Mouse (Mus musculus) midbrain, embryonic 12.5 days (tissue): ENCODE data around the gene Nlrc5. TPM values are rescaled to one million over a fixed set of nuclear protein-coding genes. Genes with fewer than 3 reads are reported as not detected.

ENCODE experiments used
- ATAC-seq: fragments of 200-750 bp; cut with Nextera tagmentation; 2 replicates; pipeline ENCODE4 v1.8.0; 2017; ENCODE audit warnings: low read depth, moderate TSS enrichment, moderate library complexity; ENCODE audit not compliant: low FRiP score
- H3K27ac ChIP-seq: fragments of 300-500 bp; sonication (generic); replicated peaks from 2 replicates; pipeline ENCODE4 v1.5.1; 2016; ENCODE audit warnings: mild to moderate bottlenecking
- H3K27me3 ChIP-seq: fragments of 300-500 bp; sonication (generic); 2 replicates; pipeline ENCODE4 v1.6.1; 2016; ENCODE audit warnings: mild to moderate bottlenecking
- H3K36me3 ChIP-seq: fragments of 300-500 bp; sonication (generic); 2 replicates; pipeline ENCODE4 v1.6.1; 2016
- H3K4me1 ChIP-seq: fragments of 300-500 bp; sonication (generic); 2 replicates; pipeline ENCODE4 v1.6.1; 2016
- H3K4me2 ChIP-seq: fragments of 300-500 bp; sonication (generic); replicated peaks from 2 replicates; pipeline ENCODE4 v1.6.1; 2016; ENCODE audit warnings: mild to moderate bottlenecking, moderate library complexity
- H3K4me3 ChIP-seq: fragments of 300-500 bp; sonication (generic); 2 replicates; pipeline ENCODE4 v1.5.1; 2016; ENCODE audit warnings: mild to moderate bottlenecking
- H3K9ac ChIP-seq: fragments of 300-500 bp; sonication (generic); replicated peaks from 2 replicates; pipeline ENCODE4 v1.6.1; 2016; ENCODE audit warnings: mild to moderate bottlenecking, moderate library complexity
- H3K9me3 ChIP-seq: fragments of 300-500 bp; sonication (generic); 2 replicates; pipeline ENCODE4 v1.6.1; 2016; ENCODE audit warnings: mild to moderate bottlenecking
- WGBS: fragments of 180-500 bp; shearing (Covaris S2); methylation state at CpG from one replicate; pipeline ENCODE4 v1.1.7; 2016; 5-methylcytosine and 5-hydroxymethylcytosine counted together
- polyA plus RNA-seq: library from polyadenylated mRNA; unstranded; fragments of >200 nt; fragmentation: Nextera tagmentation; extraction: Ambion mirVana; gene quantifications from 2 replicates; pipeline ENCODE4 v1.2.1, GENCODE M21; 2016

Nlrc5 gene
- polyA plus RNA-seq, 1 experiment from 2014 or later = 0.09 TPM

- no peak overlapping the region for H3K4me2 ChIP-seq
- H3K36me3 ChIP-seq = no peaks in the 10 kb centered on the region
- peaks cover 15% of the 10 kb centered on the region for H3K27me3 ChIP-seq
- H3K27ac ChIP-seq = no peak overlapping the region
- H3K4me1 ChIP-seq = no peaks in the 10 kb centered on the region
- no peak overlapping the region for H3K4me3 ChIP-seq
- 85% methylated on average over 4 of the region's 4 CpGs for WGBS
- no peak overlapping the region for H3K9ac ChIP-seq
- no peaks in the 10 kb centered on the region for H3K9me3 ChIP-seq
- no peak for ATAC-seq
These were observed 5.7 kb upstream of the Nlrc5 start for GRCm38 (mm10) chr8:94428420-94428819.

GRCm38 (mm10) chr8:94429376-94429775 is 4.8 kb upstream of the Nlrc5 start:
- no peak for ATAC-seq
- Histone ChIP-seq H3K4me2 (no peak overlapping the region), H3K27me3 (peaks cover 25% of the 10 kb centered on the region), H3K27ac (no peak overlapping the region), H3K9me3 (no peaks in the 10 kb centered on the region), H3K4me3 (no peak overlapping the region), H3K4me1 (peaks cover 6% of the 10 kb centered on the region; the same call in 1 of the 2 replicates), H3K36me3 (no peaks in the 10 kb centered on the region), H3K9ac (no peak overlapping the region)
- 78% methylated on average over 7 of the region's 7 CpGs for WGBS

DNA sequence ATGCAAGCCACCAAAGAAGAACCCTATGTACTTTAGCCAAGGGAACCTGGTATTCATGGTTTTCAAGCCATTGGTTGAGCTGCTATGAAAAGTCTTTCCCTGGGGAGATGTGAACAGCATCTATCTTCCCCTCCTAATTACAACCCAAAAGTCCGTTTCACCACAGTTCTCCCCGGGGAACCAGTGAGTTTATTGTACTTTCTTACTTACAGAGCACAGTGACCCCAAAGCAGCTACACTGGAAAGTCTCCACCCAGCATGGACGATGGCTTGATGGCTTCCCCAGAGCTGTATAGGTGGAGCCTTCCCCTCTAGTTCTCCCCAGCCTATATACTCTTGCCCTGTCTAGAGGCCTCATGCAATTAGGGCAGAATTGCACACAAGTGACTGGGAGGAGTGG is 1.9 kb upstream of the Nlrc5 start:
- WGBS = 76% methylated on average over 3 of the region's 3 CpGs
- Histone ChIP-seq H3K36me3 (no peaks in the 10 kb centered on the region), H3K9me3 (no peaks in the 10 kb centered on the region), H3K4me2 (no peak overlapping the region), H3K4me3 (no peak overlapping the region), H3K27me3 (peaks cover 37% of the 10 kb centered on the region), H3K27ac (no peak overlapping the region), H3K9ac (no peak overlapping the region), H3K4me1 (peaks cover 6% of the 10 kb centered on the region; the same call in 1 of the 2 replicates)
- no peak for ATAC-seq

DNA sequence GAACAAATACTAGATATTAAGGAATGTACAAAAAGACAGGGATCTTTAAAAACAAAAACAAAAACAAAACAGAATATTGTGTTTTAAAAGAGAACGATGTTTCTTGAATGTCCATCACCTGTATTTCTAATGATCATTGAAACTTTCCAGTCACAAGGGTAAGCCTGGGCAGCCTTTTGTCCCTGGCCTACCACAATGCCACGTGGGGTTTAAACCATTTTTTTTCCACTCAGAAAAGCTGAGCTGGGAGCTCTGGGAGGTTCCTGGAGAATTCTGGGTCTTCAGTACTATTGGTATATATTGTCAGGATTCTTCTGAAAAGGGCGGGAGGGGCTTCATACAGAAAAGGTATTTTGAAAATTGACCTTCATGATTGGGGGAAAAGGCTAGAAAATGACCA is 802 bp downstream of the Nlrc5 start:
- no peak overlapping the region for H3K4me2 ChIP-seq
- ATAC-seq = no peak
- H3K4me3 ChIP-seq = no peak overlapping the region
- no peak overlapping the region for H3K27ac ChIP-seq
- peaks cover 37% of the 10 kb centered on the region for H3K27me3 ChIP-seq
- peaks cover 6% of the 10 kb centered on the region; the same call in 1 of the 2 replicates for H3K4me1 ChIP-seq
- H3K36me3 ChIP-seq = no peaks in the 10 kb centered on the region
- H3K9ac ChIP-seq = no peak overlapping the region
- 79% methylated on average over 3 of the region's 3 CpGs for WGBS
- no peaks in the 10 kb centered on the region for H3K9me3 ChIP-seq

DNA sequence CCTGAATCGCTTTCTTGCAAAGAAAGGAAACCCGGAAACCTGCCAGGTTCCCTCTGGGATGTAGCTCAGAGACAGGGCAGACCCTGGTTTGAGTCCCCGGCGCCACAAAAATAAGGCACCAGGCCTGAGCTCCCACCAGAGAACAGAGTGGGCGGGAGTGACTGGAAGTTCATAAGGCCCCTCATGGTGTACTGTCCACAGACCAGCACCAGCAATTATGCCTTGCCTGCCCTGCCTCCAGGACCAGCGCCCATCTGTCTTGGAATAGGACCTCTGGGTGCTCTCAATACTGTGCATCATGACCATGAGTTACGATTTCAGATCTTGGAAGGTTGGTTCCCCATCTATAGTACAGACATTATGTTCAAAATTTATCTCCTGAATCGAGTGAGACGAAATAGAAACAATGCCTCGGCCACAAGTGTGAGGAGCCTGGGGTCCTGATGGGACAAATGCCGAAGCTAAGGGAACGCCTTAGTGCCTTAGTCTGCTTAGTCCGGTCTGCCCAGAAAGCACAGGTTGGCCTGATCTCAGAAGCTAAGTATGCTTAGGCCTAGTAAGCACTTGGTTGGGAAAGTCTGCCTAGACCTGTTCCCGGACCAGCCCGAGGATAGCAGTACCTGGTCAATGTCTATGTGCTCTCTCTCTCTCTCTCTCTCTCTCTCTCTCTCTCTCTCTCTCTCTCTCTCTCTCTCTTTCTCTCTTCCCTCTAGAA is 1.4 kb downstream of the Nlrc5 start:
- no peak overlapping the region for H3K9ac ChIP-seq
- no peaks in the 10 kb centered on the region for H3K36me3 ChIP-seq
- H3K4me2 ChIP-seq = no peak overlapping the region
- no peak for ATAC-seq
- no peak overlapping the region for H3K4me3 ChIP-seq
- 90% methylated on average over 15 of the region's 15 CpGs for WGBS
- peaks cover 37% of the 10 kb centered on the region for H3K27me3 ChIP-seq
- H3K4me1 ChIP-seq = peaks cover 6% of the 10 kb centered on the region; the same call in 1 of the 2 replicates
- no peak overlapping the region for H3K27ac ChIP-seq
- no peaks in the 10 kb centered on the region for H3K9me3 ChIP-seq

DNA sequence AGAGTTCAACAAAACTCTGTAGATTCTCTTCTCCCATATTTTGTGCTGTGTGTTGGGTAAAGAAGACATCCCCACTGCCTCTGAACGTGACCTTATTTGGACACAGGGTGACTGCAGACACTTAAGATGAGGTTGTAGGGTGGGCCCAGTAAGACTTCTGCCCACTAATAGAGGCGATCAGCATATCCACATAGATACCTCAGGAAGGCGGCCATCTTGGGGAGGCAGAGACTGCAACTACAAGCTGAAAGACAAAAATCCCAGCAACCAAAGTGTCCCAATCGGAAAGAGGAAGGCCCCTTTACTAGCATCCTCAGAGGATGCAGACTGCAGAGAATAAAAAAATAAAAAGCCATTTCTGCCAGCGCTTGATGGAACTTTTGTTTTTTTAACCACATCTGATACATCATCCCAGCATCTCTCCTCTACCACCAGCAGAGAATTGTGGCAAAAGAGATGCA is 2.0 kb downstream of the Nlrc5 start:
- H3K4me2 ChIP-seq = no peak overlapping the region
- ATAC-seq = no peak

GRCm38 (mm10) chr8:94436900-94437299 is 2.7 kb downstream of the Nlrc5 start:
- peaks cover 35% of the 10 kb centered on the region for H3K27me3 ChIP-seq
- no peak overlapping the region for H3K4me2 ChIP-seq
- no peak for ATAC-seq
- H3K36me3 ChIP-seq = no peaks in the 10 kb centered on the region
- H3K4me3 ChIP-seq = no peak overlapping the region
- no peak overlapping the region for H3K9ac ChIP-seq
- no peaks in the 10 kb centered on the region for H3K9me3 ChIP-seq
- H3K27ac ChIP-seq = no peak overlapping the region
- WGBS = 85% methylated on average over 3 of the region's 3 CpGs
- H3K4me1 ChIP-seq = peaks cover 6% of the 10 kb centered on the region; the same call in 1 of the 2 replicates

More for the DNA sequence above, 2.0 kb downstream of the Nlrc5 start:
- peaks cover 37% of the 10 kb centered on the region for H3K27me3 ChIP-seq
- WGBS = 87% methylated on average over 5 of the region's 5 CpGs
- H3K9ac ChIP-seq = no peak overlapping the region
- H3K36me3 ChIP-seq = no peaks in the 10 kb centered on the region
- no peaks in the 10 kb centered on the region for H3K9me3 ChIP-seq
- H3K4me3 ChIP-seq = no peak overlapping the region
- peaks cover 6% of the 10 kb centered on the region; the same call in 1 of the 2 replicates for H3K4me1 ChIP-seq
- H3K27ac ChIP-seq = no peak overlapping the region

DNA sequence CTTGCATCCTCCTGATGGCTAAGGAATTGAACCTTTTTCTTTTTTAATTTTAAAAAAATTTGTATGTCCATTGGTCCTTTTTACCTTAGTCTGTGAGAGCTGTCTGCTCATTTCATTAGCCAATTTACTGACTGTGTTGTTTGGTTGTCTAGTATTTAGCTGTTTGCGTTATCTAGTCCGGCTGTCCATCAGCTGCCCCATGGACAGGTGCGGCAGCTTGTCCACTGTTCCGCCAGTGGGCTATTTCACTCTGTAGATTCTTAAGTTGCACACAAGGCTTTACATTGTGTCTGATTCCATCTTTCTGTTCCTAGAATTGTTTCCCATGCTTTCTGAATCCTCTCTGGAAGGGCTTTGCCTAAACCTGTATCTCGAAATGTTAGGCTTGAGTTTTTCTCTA is 4.5 kb downstream of the Nlrc5 start:
- H3K4me3 ChIP-seq = no peak overlapping the region
- H3K36me3 ChIP-seq = no peaks in the 10 kb centered on the region
- H3K27me3 ChIP-seq = peaks cover 19% of the 10 kb centered on the region
- no peak overlapping the region for H3K27ac ChIP-seq
- no peak for ATAC-seq
- peaks cover 6% of the 10 kb centered on the region; the same call in 1 of the 2 replicates for H3K4me1 ChIP-seq
- no peak overlapping the region for H3K9ac ChIP-seq
- 95% methylated on average over 5 of the region's 5 CpGs for WGBS
- no peaks in the 10 kb centered on the region for H3K9me3 ChIP-seq
- no peak overlapping the region for H3K4me2 ChIP-seq

DNA sequence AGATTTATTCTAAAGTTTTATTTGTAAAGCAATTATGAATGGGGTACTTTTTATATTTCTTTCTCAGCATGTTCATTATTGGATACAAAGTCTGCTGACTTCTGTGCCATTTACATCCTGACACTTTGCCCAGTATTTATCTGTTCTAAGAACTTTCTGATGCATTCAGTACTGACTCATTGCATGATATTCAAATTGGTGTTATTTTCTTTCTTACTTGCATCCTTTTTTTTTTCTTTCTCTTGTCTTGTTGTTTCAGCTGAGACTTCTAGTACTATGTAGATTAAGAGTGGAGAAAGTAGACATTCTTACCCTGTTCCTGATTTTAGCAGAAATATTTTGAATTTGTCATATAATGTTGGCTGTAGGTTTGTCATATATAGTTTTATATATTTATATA is 5.5 kb downstream of the Nlrc5 start:
- ATAC-seq = no peak
- no peaks in the 10 kb centered on the region for H3K36me3 ChIP-seq
- H3K27me3 ChIP-seq = peaks cover 11% of the 10 kb centered on the region
- H3K9me3 ChIP-seq = no peaks in the 10 kb centered on the region
- no peaks in the 10 kb centered on the region for H3K4me1 ChIP-seq
- no peak overlapping the region for H3K4me2 ChIP-seq
- no peak overlapping the region for H3K4me3 ChIP-seq
- no peak overlapping the region for H3K9ac ChIP-seq
- no peak overlapping the region for H3K27ac ChIP-seq

DNA sequence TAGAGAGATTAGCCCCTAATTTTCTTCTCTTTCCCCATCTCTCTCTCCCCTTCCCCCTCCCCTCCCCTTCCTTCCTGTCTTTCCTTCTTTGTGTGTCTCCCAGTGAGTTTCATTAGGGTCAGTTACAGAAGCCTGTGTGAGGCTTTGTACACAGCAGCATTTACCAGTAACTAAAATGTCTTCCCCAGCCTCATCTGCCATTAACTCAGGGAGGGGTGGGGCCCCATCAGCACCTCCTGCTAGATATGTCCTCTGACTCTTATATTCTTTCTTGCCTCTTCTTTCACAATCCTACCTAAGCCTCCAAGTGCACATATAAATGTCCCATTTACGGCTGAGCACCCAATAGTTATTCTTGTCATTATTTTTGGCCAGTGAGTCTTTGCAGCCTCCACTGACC is 6.2 kb downstream of the Nlrc5 start:
- Histone ChIP-seq H3K4me2 (no peak overlapping the region), H3K27me3 (peaks cover 4% of the 10 kb centered on the region), H3K36me3 (no peaks in the 10 kb centered on the region), H3K4me1 (no peaks in the 10 kb centered on the region), H3K27ac (no peak overlapping the region), H3K9me3 (no peaks in the 10 kb centered on the region), H3K4me3 (no peak overlapping the region), H3K9ac (no peak overlapping the region)
- WGBS = 96% methylated on average over 1 of the region's 1 CpGs
- no peak for ATAC-seq

DNA sequence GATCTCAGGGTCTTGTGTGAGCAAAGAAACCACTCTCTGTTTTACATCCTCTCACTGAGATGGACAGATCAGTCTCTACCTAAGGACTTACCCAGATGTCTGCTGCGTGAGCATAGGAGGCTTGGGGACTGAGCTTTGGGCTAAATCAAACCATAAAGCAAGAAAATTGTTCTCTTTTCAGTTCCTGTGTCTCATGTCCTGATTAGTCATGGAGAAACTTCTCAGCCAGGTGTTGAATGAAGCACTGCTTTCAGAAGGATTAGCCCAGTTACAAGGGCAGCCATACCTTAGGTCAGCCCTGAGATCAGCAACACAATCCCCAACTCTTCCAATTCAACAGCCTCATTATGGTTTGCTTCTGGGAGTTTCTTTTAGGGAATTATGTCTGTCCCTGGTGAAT is 7.5 kb downstream of the Nlrc5 start:
- Histone ChIP-seq H3K4me2 (no peak overlapping the region), H3K4me3 (no peak overlapping the region), H3K9me3 (no peaks in the 10 kb centered on the region), H3K9ac (no peak overlapping the region), H3K27me3 (no peaks in the 10 kb centered on the region), H3K36me3 (no peaks in the 10 kb centered on the region), H3K27ac (no peak overlapping the region), H3K4me1 (no peaks in the 10 kb centered on the region)
- no peak for ATAC-seq
- 83% methylated on average over 1 of the region's 1 CpGs for WGBS

DNA sequence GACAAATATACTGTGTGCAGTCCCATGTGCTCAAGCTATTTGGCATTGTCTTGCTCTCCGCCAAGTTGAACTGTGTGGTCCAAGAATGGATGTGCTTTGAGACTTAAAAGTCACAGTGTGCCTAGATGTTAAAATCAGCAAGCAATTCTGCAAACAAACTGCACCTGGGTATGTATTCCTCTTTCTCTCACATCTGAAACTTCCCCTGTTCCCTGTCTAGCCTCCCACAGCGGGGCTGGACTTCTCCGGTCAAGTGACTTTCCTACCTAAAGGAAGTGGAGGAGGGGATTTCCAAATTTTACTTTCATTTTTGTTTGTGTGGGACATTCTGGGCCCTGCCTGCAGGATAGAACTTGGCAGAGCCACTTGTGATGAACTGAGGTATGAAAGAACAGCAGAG is 9.0 kb downstream of the Nlrc5 start:
- no peak overlapping the region for H3K4me3 ChIP-seq
- no peak overlapping the region for H3K27ac ChIP-seq
- H3K4me1 ChIP-seq = no peaks in the 10 kb centered on the region
- WGBS = 94% methylated on average over 3 of the region's 3 CpGs
- no peak for ATAC-seq
- H3K9ac ChIP-seq = no peak overlapping the region
- no peaks in the 10 kb centered on the region for H3K36me3 ChIP-seq
- H3K4me2 ChIP-seq = no peak overlapping the region
- no peaks in the 10 kb centered on the region for H3K27me3 ChIP-seq
- H3K9me3 ChIP-seq = no peaks in the 10 kb centered on the region

DNA sequence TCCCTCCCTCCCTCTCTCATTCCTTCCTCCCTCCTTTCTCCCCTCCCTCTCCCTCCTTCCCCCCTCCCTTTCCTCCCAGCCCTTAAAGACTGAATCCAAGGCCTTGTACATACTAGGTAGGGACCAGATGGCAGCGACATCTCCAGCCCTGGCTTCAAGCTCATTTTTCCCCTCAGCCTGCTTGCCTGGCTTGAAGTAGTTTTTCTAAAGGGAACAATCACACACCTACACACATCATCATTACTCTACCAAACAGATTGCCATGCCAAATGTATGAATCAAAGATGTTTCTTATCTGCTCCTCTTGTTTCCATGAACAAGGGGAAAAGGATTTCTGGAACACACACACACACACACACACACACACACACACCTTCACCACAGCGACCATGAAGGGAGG is 10.3 kb downstream of the Nlrc5 start:
- Histone ChIP-seq H3K36me3 (no peaks in the 10 kb centered on the region), H3K4me2 (no peak overlapping the region), H3K4me3 (no peak overlapping the region), H3K9me3 (no peaks in the 10 kb centered on the region), H3K4me1 (no peaks in the 10 kb centered on the region), H3K27ac (no peak overlapping the region), H3K9ac (no peak overlapping the region), H3K27me3 (no peaks in the 10 kb centered on the region)
- no peak for ATAC-seq
- WGBS = 81% methylated on average over 2 of the region's 2 CpGs
